Mouse (Mus musculus) lung, adult 2 months (tissue): ENCODE measurements around the gene Atf6.

Experiments
- CTCF ChIP-seq: fragments of 200-500 bp; IDR thresholded peaks from 2 replicates; pipeline ENCODE4 v1.5.1; 2011; ENCODE audit warnings: mild to moderate bottlenecking, low read length, control low read depth; ENCODE audit not compliant: insufficient read depth
- POLR2A ChIP-seq: fragments of 200-500 bp; IDR thresholded peaks from 2 replicates; pipeline ENCODE4 v1.6.1; 2011; ENCODE audit warnings: low read depth, mild to moderate bottlenecking, control low read depth, low read length, borderline replicate concordance; ENCODE audit errors: extremely low read depth

- TF ChIP-seq CTCF (no peak), POLR2A (no peak)
Observed at GRCm38 (mm10) chr1:170820103-170820814, 47.3 kb downstream of the Atf6 start.
